Mouse (Mus musculus) thymus, adult 2 months (tissue): ENCODE measurements around the gene Fhad1. TPM values are rescaled to one million over a fixed set of nuclear protein-coding genes. Genes with fewer than 3 reads are reported as not detected.

Experiments used
- DNase-seq: peaks from one replicate; pipeline ENCODE4 v3.0.0; 2021
- H3K27ac ChIP-seq: fragments of 200-500 bp; 2 replicates; pipeline ENCODE4 v1.5.1; 2012; ENCODE audit warnings: low read length, control low read depth; ENCODE audit not compliant: control insufficient read depth, insufficient read depth
- H3K27me3 ChIP-seq: fragments of 200-500 bp; 2 replicates; pipeline ENCODE4 v1.6.1; 2012; ENCODE audit warnings: mild to moderate bottlenecking, low read length, moderate library complexity, mixed read lengths; ENCODE audit not compliant: control insufficient read depth, insufficient read depth
- H3K36me3 ChIP-seq: fragments of 200-500 bp; 2 replicates; pipeline ENCODE4 v1.6.1; 2012; ENCODE audit warnings: mild to moderate bottlenecking, low read length, moderate library complexity; ENCODE audit not compliant: control insufficient read depth, insufficient read depth
- H3K4me1 ChIP-seq: fragments of 200-500 bp; replicated peaks from 2 replicates; pipeline ENCODE4 v1.6.1; 2012; ENCODE audit warnings: low read length; ENCODE audit not compliant: control insufficient read depth, insufficient read depth
- H3K4me3 ChIP-seq: fragments of 200-500 bp; 2 replicates; pipeline ENCODE4 v1.5.1; 2012; ENCODE audit warnings: mild to moderate bottlenecking, low read length, control low read depth, moderate library complexity; ENCODE audit not compliant: control insufficient read depth, insufficient read depth
- CTCF ChIP-seq: fragments of 200-500 bp; IDR thresholded peaks from 2 replicates; pipeline ENCODE4 v1.5.1; 2012; ENCODE audit warnings: mild to moderate bottlenecking, control low read depth, low read length, moderate library complexity, borderline replicate concordance; ENCODE audit not compliant: control insufficient read depth, poor library complexity, insufficient read depth; ENCODE audit errors: extremely low read depth
- POLR2A ChIP-seq: fragments of 200-500 bp; IDR thresholded peaks from 2 replicates; pipeline ENCODE4 v1.6.1; 2012; ENCODE audit warnings: mild to moderate bottlenecking, low read length, control low read depth, moderate library complexity; ENCODE audit not compliant: control insufficient read depth, poor library complexity, insufficient read depth; ENCODE audit errors: extremely low read depth
- WGBS: fragments of 180-500 bp; shearing (Covaris S2); methylation state at CpG from one replicate; pipeline ENCODE4 v1.1.7; 2018; 5-methylcytosine and 5-hydroxymethylcytosine counted together
- polyA plus RNA-seq: library from polyadenylated mRNA; depleted of rRNA; stranded (reverse); fragments of >200 nt; gene quantifications from 2 replicates; pipeline ENCODE4 v1.2.3, GENCODE M21; 2012

The Fhad1 gene
- polyA plus RNA-seq, 1 experiment = 1.1 TPM

DNA sequence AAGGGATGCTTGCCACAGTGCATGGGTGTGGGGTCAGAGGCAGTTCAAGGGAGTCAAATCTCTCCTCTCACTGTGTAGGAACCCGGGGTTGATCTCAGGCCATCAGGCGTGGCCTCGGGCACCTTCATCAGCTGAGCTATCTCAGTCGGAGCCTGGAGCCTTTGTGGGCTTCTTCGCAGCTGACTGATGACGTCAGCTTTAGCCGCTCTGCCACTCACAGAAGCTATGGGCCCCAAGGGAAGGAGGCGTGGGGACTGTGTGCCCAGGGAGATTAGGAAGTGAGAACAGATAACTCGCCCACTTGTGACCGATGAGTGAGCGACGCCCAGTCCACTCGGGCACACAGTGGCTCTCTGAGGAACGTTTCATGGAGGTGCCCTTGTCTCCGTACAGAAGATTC lies 2.8 kb upstream of the Fhad1 start:
- H3K27me3 ChIP-seq = no peaks in the 10 kb centered on the region; the same call in 1 of the 2 replicates
- H3K4me3 ChIP-seq = no peak overlapping the region
- no peak for TF ChIP-seq CTCF
- TF ChIP-seq POLR2A = no peak
- H3K36me3 ChIP-seq = no peaks in the 10 kb centered on the region
- no peak overlapping the region for H3K27ac ChIP-seq
- 51% methylated on average over 15 of the region's 15 CpGs for WGBS
- peaks cover 12% of the 10 kb centered on the region for H3K4me1 ChIP-seq
- DNase-seq = no peak

DNA sequence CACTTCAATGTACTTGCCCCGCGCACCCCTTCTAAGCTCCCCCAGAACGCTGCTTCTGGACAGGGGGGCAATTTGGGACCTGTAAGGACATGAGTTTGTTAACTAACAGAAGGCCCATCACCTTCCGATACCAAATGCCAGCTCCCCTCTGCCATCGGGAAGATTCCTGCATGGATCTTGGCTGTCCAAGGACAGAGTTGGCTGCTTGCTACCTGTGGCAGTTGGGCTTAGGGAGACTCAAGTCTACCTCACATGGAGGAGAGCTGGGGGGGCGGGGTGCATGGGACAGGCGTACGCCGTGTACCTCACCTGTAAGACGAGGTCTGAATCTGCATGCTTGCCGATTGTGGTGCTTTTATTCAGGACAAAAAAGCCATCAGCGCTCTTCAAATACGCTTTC lies 3.6 kb downstream of the Fhad1 start:
- TF ChIP-seq CTCF = no peak
- TF ChIP-seq POLR2A = no peak
- Histone ChIP-seq H3K27ac (no peak overlapping the region), H3K4me1 (peaks cover 12% of the 10 kb centered on the region), H3K27me3 (no peaks in the 10 kb centered on the region; the same call in 1 of the 2 replicates), H3K36me3 (no peaks in the 10 kb centered on the region), H3K4me3 (no peak overlapping the region)
- 96% methylated on average over 13 of the region's 13 CpGs for WGBS
- DNase-seq = no peak

GRCm38 (mm10) chr4:142010441-142010840 lies 4.4 kb downstream of the Fhad1 start:
- Histone ChIP-seq H3K36me3 (no peaks in the 10 kb centered on the region), H3K27me3 (no peaks in the 10 kb centered on the region; the same call in 1 of the 2 replicates), H3K27ac (no peak overlapping the region), H3K4me1 (peaks cover 10% of the 10 kb centered on the region), H3K4me3 (no peak overlapping the region)
- DNase-seq = no peak
- 6% methylated on average over 7 of the region's 7 CpGs for WGBS
- TF ChIP-seq POLR2A = no peak
- no peak for TF ChIP-seq CTCF

DNA sequence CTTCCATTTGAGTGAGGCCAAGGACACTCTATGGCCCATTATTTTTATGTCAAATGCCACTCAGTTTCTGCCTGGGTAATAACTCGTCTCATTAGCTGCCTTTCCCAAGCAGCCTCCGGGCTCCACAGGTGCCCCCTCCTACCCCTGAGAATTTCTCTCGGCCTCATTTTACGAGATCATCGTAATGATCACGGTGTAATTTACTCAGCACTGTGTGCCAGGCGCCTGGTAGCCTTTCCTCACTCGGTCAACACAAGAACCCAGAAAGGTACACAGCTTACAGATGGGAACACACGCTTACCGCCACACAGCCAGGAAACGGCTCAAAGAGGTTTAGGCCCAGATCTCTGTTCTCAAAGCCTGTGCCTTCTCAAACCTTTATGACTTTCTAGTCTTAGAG lies 6.7 kb downstream of the Fhad1 start:
- H3K4me3 ChIP-seq = no peak overlapping the region
- H3K27me3 ChIP-seq = no peaks in the 10 kb centered on the region
- no peaks in the 10 kb centered on the region for H3K36me3 ChIP-seq
- 95% methylated on average over 11 of the region's 11 CpGs for WGBS
- H3K4me1 ChIP-seq = no peaks in the 10 kb centered on the region
- H3K27ac ChIP-seq = no peak overlapping the region
- TF ChIP-seq CTCF (no peak), POLR2A (no peak)
- no peak for DNase-seq

DNA sequence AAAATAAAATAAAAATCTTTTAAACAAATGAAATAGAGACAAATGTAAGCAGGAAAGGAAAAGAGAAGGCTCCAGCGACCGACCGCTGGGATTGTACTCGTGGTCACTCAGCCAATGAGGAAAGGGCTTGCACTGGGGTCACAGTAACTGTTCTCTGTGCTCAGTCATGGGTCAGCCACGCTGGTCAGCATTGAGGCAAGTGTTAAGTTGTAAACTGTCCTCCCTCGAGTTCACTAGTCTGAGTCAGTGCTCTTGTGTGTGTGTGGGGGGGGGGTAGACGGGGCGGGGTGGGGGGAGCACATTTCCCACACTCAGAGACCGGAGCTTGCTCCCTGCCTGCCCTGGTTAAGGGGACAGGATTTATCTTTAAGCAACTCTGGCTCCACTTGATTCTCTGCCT lies 14.3 kb downstream of the Fhad1 start:
- no peak for DNase-seq
- no peaks in the 10 kb centered on the region for H3K27me3 ChIP-seq
- no peak overlapping the region for H3K4me3 ChIP-seq
- 89% methylated on average over 9 of the region's 9 CpGs for WGBS
- H3K36me3 ChIP-seq = no peaks in the 10 kb centered on the region
- no peak for TF ChIP-seq POLR2A
- TF ChIP-seq CTCF = no peak
- H3K27ac ChIP-seq = no peak overlapping the region
- H3K4me1 ChIP-seq = peaks cover 7% of the 10 kb centered on the region

- no peak for DNase-seq
- no peak overlapping the region for H3K27ac ChIP-seq
- TF ChIP-seq CTCF = no peak
- H3K4me3 ChIP-seq = no peak overlapping the region
- peaks cover 7% of the 10 kb centered on the region for H3K4me1 ChIP-seq
- no peaks in the 10 kb centered on the region for H3K27me3 ChIP-seq
- no peaks in the 10 kb centered on the region for H3K36me3 ChIP-seq
- WGBS = 71% methylated on average over 7 of the region's 7 CpGs
Observed at GRCm38 (mm10) chr4:141999494-142000074, 15.3 kb downstream of the Fhad1 start.
